Mouse (Mus musculus) erythroblast, embryonic 14.5 days (primary cell): ENCODE results near the gene Gm10638. TPM values are rescaled to one million over a fixed set of nuclear protein-coding genes. Genes with fewer than 3 reads are reported as not detected.

Experiments used
- H3K27me3 ChIP-seq: 2 replicates; pipeline ENCODE4 v1.6.1; 2012; ENCODE audit warnings: inconsistent platforms; ENCODE audit not compliant: control insufficient read depth
- H3K36me3 ChIP-seq: 2 replicates; pipeline ENCODE4 v1.6.1; 2012; ENCODE audit warnings: mild to moderate bottlenecking, inconsistent platforms; ENCODE audit not compliant: control insufficient read depth
- H3K4me1 ChIP-seq: 2 replicates; pipeline ENCODE4 v1.6.1; 2012; ENCODE audit warnings: inconsistent platforms; ENCODE audit not compliant: control insufficient read depth
- H3K4me3 ChIP-seq: replicated peaks from 2 replicates; pipeline ENCODE3; 2012; ENCODE audit warnings: moderate library complexity, mild to moderate bottlenecking, inconsistent platforms
- H3K9me3 ChIP-seq: 2 replicates; pipeline ENCODE4 v1.6.1; 2012; ENCODE audit warnings: low read length, inconsistent platforms, mixed read lengths; ENCODE audit not compliant: control insufficient read depth
- GATA1 ChIP-seq: IDR thresholded peaks from 2 replicates; pipeline ENCODE4 v1.6.1; 2012; ENCODE audit warnings: low read length, inconsistent platforms, mixed read lengths
- TAL1 ChIP-seq: IDR thresholded peaks from 3 replicates; pipeline ENCODE4 v1.6.1; 2012; ENCODE audit warnings: low read length, inconsistent platforms, mixed read lengths
- polyA plus RNA-seq: library from polyadenylated mRNA; stranded (reverse); fragments of >175 nt; gene quantifications from 2 replicates; pipeline ENCODE4 v1.2.3, GENCODE M21; 2012

The Gm10638 gene
- polyA plus RNA-seq, 1 experiment, result 1.3 TPM

- TF ChIP-seq GATA1 (no peak), TAL1 (no peak)
- H3K4me3 ChIP-seq, result no peak overlapping the region
- no peaks in the 10 kb centered on the region for H3K36me3 ChIP-seq
- H3K4me1 ChIP-seq, result no peaks in the 10 kb centered on the region
- H3K9me3 ChIP-seq, result no peaks in the 10 kb centered on the region
- H3K27me3 ChIP-seq, result no peaks in the 10 kb centered on the region
Measured at GRCm38 (mm10) chr8:86794716-86795115, 49.2 kb downstream of the Gm10638 start.

Other genes starting within 250 kb of the Gm10638 start
- not detected in 2 replicates for gene Abcc12, start 165.0 kb upstream of the Gm10638 start, polyA plus RNA-seq
- gene Lonp2, start 121.7 kb upstream of the Gm10638 start, polyA plus RNA-seq, result 1.4 and 2.1 TPM in 2 replicates
- 0.97 and 1.1 TPM in 2 replicates for gene Siah1a, start 235 bp downstream of the Gm10638 start, polyA plus RNA-seq
- 0.37 and 0.56 TPM in 2 replicates for gene N4bp1, start 139.6 kb downstream of the Gm10638 start, polyA plus RNA-seq